Mouse (Mus musculus) liver, embryonic 15.5 days (tissue): ENCODE data around the gene Zfp358. TPM values are rescaled to one million over a fixed set of nuclear protein-coding genes. Genes with fewer than 3 reads are reported as not detected.

Experiments
- ATAC-seq: fragments of 200-750 bp; cut with Nextera tagmentation; 2 replicates; pipeline ENCODE4 v1.8.0; 2017; ENCODE audit warnings: moderate number of reproducible peaks, mild to moderate bottlenecking, moderate library complexity; ENCODE audit not compliant: insufficient read depth
- H3K27ac ChIP-seq: fragments of 300-500 bp; sonication (generic); replicated peaks from 2 replicates; pipeline ENCODE4 v1.5.1; 2015; ENCODE audit warnings: mild to moderate bottlenecking, inconsistent platforms
- H3K27me3 ChIP-seq: fragments of 300-500 bp; sonication (generic); 2 replicates; pipeline ENCODE4 v1.6.1; 2015; ENCODE audit warnings: mild to moderate bottlenecking, inconsistent platforms
- H3K36me3 ChIP-seq: fragments of 300-500 bp; sonication (generic); replicated peaks from 2 replicates; pipeline ENCODE4 v1.6.1; 2015; ENCODE audit warnings: moderate library complexity, mild to moderate bottlenecking, inconsistent platforms
- H3K4me1 ChIP-seq: fragments of 300-500 bp; sonication (generic); replicated peaks from 2 replicates; pipeline ENCODE4 v1.6.1; 2015; ENCODE audit warnings: inconsistent platforms
- H3K4me2 ChIP-seq: fragments of 300-500 bp; sonication (generic); 2 replicates; pipeline ENCODE4 v1.6.1; 2015; ENCODE audit warnings: moderate library complexity, mild to moderate bottlenecking, inconsistent platforms
- H3K4me3 ChIP-seq: fragments of 300-500 bp; sonication (generic); replicated peaks from 2 replicates; pipeline ENCODE4 v1.5.1; 2015; ENCODE audit warnings: mild to moderate bottlenecking, inconsistent platforms
- H3K9ac ChIP-seq: fragments of 300-500 bp; sonication (generic); 2 replicates; pipeline ENCODE4 v1.6.1; 2015; ENCODE audit warnings: moderate library complexity, mild to moderate bottlenecking, inconsistent platforms
- H3K9me3 ChIP-seq: fragments of 300-500 bp; sonication (generic); replicated peaks from 2 replicates; pipeline ENCODE4 v1.6.1; 2016; ENCODE audit warnings: inconsistent platforms
- WGBS: fragments of 180-500 bp; shearing (Covaris S2); methylation state at CpG from one replicate; pipeline ENCODE4 v1.1.7; 2015; ENCODE audit warnings: mixed read lengths; ENCODE audit not compliant: insufficient replicate concordance; 5-methylcytosine and 5-hydroxymethylcytosine counted together
- polyA plus RNA-seq: library from polyadenylated mRNA; unstranded; fragments of >200 nt; fragmentation: Nextera tagmentation; extraction: Ambion mirVana; gene quantifications from 2 replicates; pipeline ENCODE4 v1.2.1, GENCODE M21; 2015

Gene Zfp358
- polyA plus RNA-seq, 1 experiment from 2014 or later: 4.8 TPM

DNA sequence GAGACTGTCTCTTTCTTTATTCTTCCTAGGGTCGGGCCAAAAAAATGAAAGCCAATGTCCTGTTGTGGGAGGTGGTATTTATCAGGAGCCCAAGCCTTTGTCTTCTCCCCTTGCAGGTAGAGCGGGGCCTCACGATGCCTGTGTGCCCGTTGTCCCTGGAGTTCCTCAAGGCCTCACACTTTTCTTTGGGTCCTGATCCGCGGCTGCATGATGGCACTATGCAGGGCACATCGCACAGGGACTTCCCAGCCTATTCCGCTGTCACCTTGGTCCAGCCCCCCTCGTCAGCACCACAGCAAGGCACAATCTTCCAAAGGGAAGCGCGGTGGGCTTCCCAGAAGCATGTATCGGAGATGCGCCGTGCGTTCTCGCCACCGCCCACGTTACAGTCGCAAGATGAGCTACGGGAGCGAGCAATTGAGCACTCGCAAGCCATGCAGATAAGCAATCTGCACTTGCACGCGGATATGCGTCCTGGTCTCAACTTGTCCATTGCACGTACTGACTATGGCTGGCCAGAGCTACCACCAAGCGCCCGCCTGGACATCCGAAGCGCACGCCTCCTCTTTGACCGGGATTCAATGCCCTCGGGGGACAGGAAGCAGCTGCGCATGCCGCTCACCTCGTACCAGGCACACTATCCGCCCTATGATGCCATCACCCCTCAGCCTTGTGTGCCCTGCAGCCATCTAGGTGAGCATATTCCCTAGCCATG lies 17.1 kb upstream of the Zfp358 start:
- H3K4me1 ChIP-seq: peaks cover 7% of the 10 kb centered on the region; the same call in 1 of the 2 replicates
- H3K4me3 ChIP-seq: no peak overlapping the region
- 23% methylated on average over 37 of the region's 37 CpGs for WGBS
- no peak overlapping the region for H3K9ac ChIP-seq
- ATAC-seq: no peak
- H3K27me3 ChIP-seq: peaks cover 26% of the 10 kb centered on the region
- peak overlapping the region; percentile 39 for H3K4me2 ChIP-seq
- H3K9me3 ChIP-seq: no peaks in the 10 kb centered on the region
- H3K36me3 ChIP-seq: no peaks in the 10 kb centered on the region
- H3K27ac ChIP-seq: no peak overlapping the region

DNA sequence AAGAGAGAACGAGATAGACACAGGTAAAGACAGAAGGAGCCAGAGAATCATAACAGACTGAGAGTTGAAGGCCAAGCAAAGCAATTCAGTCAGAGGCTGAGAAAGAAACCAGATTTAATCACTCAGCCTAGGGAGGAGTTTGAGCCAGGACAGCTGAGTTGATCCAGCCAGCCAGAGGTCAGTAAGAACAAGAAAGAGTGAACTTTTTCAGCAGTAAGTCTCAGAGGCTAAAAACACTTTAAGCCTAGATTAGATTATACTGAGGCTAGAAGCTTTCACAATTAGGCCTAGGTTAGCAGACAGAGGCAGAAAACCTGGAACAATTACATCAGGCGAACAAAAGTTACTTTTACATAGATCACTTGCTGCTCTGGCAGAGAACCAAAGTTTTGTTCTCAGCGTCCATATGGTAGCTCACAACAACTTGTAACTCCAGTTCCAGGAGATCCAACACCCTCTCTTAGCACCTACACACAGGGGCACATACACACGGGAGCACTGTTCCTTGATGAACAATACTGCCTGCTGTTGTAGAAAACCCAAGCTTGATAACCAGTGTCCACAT lies 12.6 kb upstream of the Zfp358 start:
- H3K27ac ChIP-seq: no peak overlapping the region
- no peak overlapping the region for H3K4me2 ChIP-seq
- no peak overlapping the region for H3K4me3 ChIP-seq
- no peak overlapping the region for H3K9ac ChIP-seq
- no peaks in the 10 kb centered on the region for H3K36me3 ChIP-seq
- H3K27me3 ChIP-seq: peaks cover 32% of the 10 kb centered on the region
- ATAC-seq: no peak
- H3K9me3 ChIP-seq: no peaks in the 10 kb centered on the region
- H3K4me1 ChIP-seq: peaks cover 13% of the 10 kb centered on the region; the same call in 1 of the 2 replicates
- 47% methylated on average over 4 of the region's 4 CpGs for WGBS

DNA sequence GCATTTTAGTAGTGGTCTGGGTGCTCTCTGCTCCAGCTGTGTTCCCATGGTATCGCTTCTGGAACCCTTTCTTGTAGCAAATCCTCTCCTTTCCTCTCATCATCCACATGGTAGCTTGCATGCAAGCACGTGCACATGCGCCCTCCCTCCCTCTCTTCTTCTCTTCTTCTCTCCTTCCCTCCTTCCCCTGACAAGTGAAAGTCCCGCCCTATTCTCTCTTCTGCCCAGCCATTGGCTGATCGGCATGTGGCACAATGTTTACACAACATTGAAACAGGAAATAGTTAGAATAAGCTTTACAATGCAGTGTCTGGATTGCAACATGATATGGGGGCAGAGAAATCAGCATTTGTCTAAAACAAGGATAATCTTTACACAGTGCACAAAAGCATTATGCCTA lies 11.3 kb upstream of the Zfp358 start:
- no peaks in the 10 kb centered on the region for H3K36me3 ChIP-seq
- H3K27ac ChIP-seq: no peak overlapping the region
- no peaks in the 10 kb centered on the region for H3K9me3 ChIP-seq
- WGBS: 46% methylated on average over 5 of the region's 5 CpGs
- no peak overlapping the region for H3K4me3 ChIP-seq
- 0 out of 2 replicates have a peak overlapping the region, but pooled peaks have one; percentile 7 for H3K4me2 ChIP-seq
- no peak for ATAC-seq
- H3K9ac ChIP-seq: no peak overlapping the region
- H3K27me3 ChIP-seq: peaks cover 20% of the 10 kb centered on the region
- 0 out of 2 replicates have a peak, but pooled peaks cover 6% of the 10 kb centered on the region for H3K4me1 ChIP-seq

DNA sequence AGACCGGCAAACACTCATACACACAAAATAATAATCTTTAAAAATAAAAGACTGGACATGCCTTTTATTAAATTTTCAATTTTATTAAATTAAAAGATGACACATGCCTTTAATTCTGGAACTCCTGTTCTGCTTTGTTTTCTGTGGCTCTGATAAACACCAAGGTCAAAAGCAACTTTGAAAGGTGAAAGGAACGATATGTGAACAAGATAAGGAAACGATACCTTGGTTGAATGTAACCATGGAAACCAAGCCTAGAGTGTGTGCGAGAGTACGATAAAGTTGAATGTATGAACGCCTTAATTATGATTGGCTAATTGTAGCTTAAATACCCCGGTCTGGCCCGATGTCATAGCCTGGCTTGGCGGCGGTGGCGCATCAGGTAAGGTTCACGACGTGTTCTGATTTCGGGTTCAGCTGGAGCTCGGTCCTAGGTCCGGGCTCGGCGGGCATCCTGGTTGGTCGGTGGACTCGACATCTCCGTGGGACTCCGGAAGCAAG lies 10.6 kb upstream of the Zfp358 start:
- no peak for ATAC-seq
- WGBS: 71% methylated on average over 22 of the region's 22 CpGs
- Histone ChIP-seq H3K4me2 (no peak overlapping the region), H3K27me3 (peaks cover 19% of the 10 kb centered on the region), H3K27ac (no peak overlapping the region), H3K4me3 (no peak overlapping the region), H3K36me3 (no peaks in the 10 kb centered on the region), H3K9ac (no peak overlapping the region), H3K9me3 (no peaks in the 10 kb centered on the region), H3K4me1 (0 out of 2 replicates have a peak, but pooled peaks cover 6% of the 10 kb centered on the region)

DNA sequence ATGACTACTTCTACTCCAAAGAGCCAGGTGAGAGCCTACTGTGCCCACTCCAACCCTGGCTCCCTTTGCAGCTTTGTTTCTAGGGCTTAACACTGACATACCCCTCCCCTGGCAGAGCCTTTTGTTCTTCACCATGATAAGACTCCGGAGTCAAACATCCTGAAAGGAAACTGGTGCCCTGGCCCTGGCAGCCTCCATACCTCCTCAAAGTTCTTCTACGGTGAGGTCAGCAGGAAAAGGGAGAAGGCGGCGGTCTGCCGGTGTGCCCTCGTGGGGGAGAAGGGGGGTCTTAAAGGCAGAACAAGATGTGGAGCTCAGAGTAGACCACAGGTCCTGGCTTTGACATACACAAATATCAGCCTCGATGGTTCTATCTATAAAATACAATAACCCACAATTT lies 9.4 kb upstream of the Zfp358 start:
- Histone ChIP-seq H3K9me3 (no peaks in the 10 kb centered on the region), H3K4me1 (0 out of 2 replicates have a peak, but pooled peaks cover 6% of the 10 kb centered on the region), H3K4me3 (no peak overlapping the region), H3K27ac (no peak overlapping the region), H3K9ac (no peak overlapping the region), H3K27me3 (peaks cover 9% of the 10 kb centered on the region), H3K36me3 (no peaks in the 10 kb centered on the region), H3K4me2 (no peak overlapping the region)
- no peak for ATAC-seq
- 28% methylated on average over 7 of the region's 7 CpGs for WGBS

DNA sequence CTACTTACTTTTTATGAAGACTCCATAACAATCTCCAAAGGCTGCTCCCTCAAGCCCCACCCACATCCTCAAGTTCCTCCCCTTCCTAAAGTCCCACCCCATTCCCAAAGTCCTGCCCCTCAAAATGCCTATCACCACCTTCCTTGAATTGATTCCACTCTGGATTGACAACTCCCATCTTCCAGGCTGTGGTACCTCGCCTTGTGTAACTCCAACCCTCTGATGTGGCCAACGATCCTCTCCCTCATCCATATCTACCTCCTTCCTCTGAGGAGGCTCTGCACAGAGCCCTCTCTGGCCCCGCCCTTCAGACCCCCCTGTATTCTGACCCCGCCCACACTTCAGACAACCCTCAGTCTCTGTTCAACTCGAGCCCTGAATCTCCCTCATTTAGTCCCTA lies 7.7 kb upstream of the Zfp358 start:
- Histone ChIP-seq H3K27me3 (peaks cover 9% of the 10 kb centered on the region), H3K27ac (no peak overlapping the region), H3K4me1 (0 out of 2 replicates have a peak, but pooled peaks cover 6% of the 10 kb centered on the region), H3K9me3 (no peaks in the 10 kb centered on the region), H3K9ac (no peak overlapping the region), H3K4me3 (no peak overlapping the region), H3K36me3 (no peaks in the 10 kb centered on the region), H3K4me2 (no peak overlapping the region)
- WGBS: 26% methylated on average over 5 of the region's 5 CpGs
- ATAC-seq: no peak

DNA sequence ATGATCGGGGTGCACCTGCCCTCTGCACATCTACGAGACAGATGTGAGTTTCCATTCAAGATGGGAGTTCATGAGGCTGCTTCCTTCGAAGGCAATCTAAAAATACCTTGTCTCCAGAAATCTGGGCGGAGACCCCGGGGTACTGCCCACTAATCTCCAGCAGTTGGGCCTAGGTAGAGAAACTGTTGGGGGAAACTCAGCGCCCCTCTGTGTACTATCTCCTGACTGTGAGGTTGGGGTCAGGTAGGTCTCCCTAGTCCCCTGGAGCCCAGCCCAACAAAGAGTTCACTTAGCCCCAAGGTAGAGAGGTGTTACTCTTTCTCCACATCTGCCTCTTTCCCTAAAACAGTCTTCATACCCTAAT lies 889 bp downstream of the Zfp358 start:
- H3K4me1 ChIP-seq: peaks cover 28% of the 10 kb centered on the region
- H3K27me3 ChIP-seq: peaks cover 16% of the 10 kb centered on the region
- no peaks in the 10 kb centered on the region for H3K9me3 ChIP-seq
- no peak for ATAC-seq
- no peak overlapping the region for H3K27ac ChIP-seq
- WGBS: 26% methylated on average over 6 of the region's 6 CpGs
- peak overlapping the region; percentile 70 for H3K4me3 ChIP-seq
- peaks cover 11% of the 10 kb centered on the region for H3K36me3 ChIP-seq
- H3K9ac ChIP-seq: peak overlapping the region; percentile 71
- H3K4me2 ChIP-seq: peak overlapping the region; percentile 83

DNA sequence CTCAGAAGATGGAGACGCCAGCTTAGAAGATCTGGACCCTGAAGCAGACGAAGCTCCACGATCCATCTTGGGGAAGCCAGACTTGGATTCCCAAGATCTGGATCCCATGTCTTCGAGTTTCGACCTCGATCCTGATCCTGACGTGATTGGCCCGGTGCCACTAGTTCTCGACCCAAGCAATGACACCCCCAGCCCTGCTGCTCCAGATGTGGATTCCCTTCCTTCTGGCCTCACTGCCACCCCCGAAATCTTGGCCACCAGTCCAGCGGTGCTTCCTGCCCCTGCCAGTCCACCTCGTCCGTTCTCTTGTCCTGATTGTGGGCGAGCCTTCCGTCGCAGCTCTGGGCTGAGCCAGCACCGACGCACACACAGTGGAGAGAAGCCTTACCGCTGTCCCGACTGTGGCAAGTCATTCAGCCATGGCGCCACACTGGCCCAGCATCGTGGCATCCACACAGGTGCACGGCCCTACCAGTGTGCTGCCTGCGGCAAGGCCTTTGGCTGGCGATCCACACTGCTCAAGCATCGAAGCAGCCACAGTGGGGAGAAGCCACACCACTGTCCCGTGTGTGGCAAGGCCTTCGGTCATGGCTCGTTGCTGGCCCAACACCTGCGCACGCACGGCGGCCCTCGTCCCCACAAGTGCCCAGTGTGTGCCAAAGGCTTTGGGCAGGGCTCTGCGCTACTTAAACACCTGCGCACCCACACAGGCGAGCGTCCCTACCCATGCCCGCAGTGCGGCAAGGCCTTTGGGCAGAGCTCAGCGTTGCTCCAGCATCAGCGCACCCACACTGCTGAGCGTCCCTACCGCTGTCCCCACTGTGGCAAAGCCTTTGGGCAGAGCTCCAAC lies 2.9 kb downstream of the Zfp358 start:
- no peak for ATAC-seq
- 86% methylated on average over 44 of the region's 44 CpGs for WGBS
- Histone ChIP-seq H3K4me3 (no peak overlapping the region), H3K9me3 (no peaks in the 10 kb centered on the region), H3K36me3 (peaks cover 11% of the 10 kb centered on the region), H3K4me2 (no peak overlapping the region), H3K27ac (no peak overlapping the region), H3K9ac (no peak overlapping the region), H3K4me1 (peaks cover 41% of the 10 kb centered on the region), H3K27me3 (peaks cover 16% of the 10 kb centered on the region)

DNA sequence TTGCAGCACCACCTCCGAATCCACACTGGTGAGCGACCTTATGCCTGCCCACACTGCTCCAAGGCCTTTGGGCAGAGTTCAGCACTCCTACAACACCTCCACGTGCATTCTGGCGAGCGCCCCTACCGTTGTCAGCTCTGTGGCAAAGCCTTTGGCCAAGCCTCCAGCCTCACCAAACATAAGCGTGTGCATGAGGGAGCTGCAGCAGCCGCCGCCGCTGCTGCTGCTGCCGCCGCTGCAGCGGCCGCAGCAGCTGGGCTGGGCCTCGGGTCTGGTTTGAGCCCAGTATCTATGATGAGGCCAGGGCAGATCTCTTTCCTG lies 3.5 kb downstream of the Zfp358 start:
- no peak overlapping the region for H3K9ac ChIP-seq
- H3K9me3 ChIP-seq: no peaks in the 10 kb centered on the region
- H3K4me2 ChIP-seq: no peak overlapping the region
- no peak overlapping the region for H3K4me3 ChIP-seq
- no peak overlapping the region for H3K27ac ChIP-seq
- H3K36me3 ChIP-seq: peaks cover 11% of the 10 kb centered on the region
- 82% methylated on average over 15 of the region's 15 CpGs for WGBS
- H3K27me3 ChIP-seq: peaks cover 16% of the 10 kb centered on the region
- ATAC-seq: no peak
- H3K4me1 ChIP-seq: peaks cover 47% of the 10 kb centered on the region

DNA sequence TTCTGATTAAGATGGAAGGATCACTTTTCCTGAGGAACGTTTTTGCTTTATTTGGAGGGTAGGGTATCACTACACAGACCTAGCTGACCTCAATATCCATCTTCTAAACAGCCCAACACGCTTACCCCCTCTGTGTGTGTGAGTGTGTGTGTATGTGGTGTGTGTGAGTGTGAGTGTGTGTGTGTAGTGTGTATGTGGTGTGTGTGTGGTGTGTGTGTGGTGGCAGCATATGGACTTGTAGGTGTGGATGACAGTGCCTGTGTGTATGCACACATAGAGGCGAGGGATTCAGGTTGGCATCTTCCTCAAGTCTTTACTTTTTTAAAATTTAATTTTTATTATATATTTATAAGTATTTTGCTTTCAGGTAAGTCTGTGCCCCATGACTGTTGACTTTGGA lies 5.6 kb downstream of the Zfp358 start:
- 77% methylated on average over 3 of the region's 3 CpGs for WGBS
- Histone ChIP-seq H3K9ac (no peak overlapping the region), H3K27ac (no peak overlapping the region), H3K4me1 (peaks cover 46% of the 10 kb centered on the region), H3K9me3 (no peaks in the 10 kb centered on the region), H3K4me2 (no peak overlapping the region), H3K4me3 (no peak overlapping the region), H3K27me3 (no peaks in the 10 kb centered on the region), H3K36me3 (peaks cover 11% of the 10 kb centered on the region)
- no peak for ATAC-seq

DNA sequence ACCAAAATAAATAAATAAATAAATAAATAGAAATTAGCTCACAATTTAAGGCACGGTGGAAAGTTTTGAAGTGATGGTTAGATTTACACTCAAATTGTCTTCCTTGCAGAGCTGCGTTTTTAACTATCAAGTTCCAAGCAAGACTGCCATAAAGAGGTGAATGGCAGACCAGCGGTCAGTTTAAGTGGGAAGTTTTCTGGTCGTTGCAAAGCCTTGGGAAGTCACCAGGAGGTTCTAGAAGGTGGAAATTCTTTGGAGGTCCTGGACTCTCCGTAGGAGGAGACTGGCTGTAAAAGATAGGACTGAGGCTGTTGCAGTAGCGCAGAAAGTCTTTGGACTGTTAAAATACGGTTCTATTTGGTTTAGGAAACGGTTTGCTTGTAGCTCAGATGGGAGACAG lies 6.8 kb downstream of the Zfp358 start:
- Histone ChIP-seq H3K4me2 (peak overlapping the region; percentile 96), H3K27ac (peak overlapping the region; percentile 89), H3K9me3 (no peaks in the 10 kb centered on the region), H3K36me3 (peaks cover 11% of the 10 kb centered on the region), H3K4me1 (peaks cover 35% of the 10 kb centered on the region), H3K27me3 (no peaks in the 10 kb centered on the region), H3K9ac (peak overlapping the region; percentile 84), H3K4me3 (peak overlapping the region; percentile 90)
- WGBS: 4% methylated on average over 8 of the region's 8 CpGs
- ATAC-seq: peak; percentile 40
